Mouse (Mus musculus): Measurements from ENCODE around the gene Fam57b. TPM values are rescaled to one million over a fixed set of nuclear protein-coding genes. Genes with fewer than 3 reads are reported as not detected.

Gene Fam57b
- total and polyA plus RNA-seq, 2 experiments from 2014 or later, result 44.3 to 44.8 TPM

- ATAC-seq (no peak), DNase-seq (ENCODE audit: low spot score) (no peak)
- 98% methylated on average over 2 of the region's 2 CpGs for WGBS
- no peak overlapping the region for H3K9ac ChIP-seq (replicated peaks; ENCODE audit: low read length)
- no peak overlapping the region for H3K4me3 ChIP-seq (ENCODE audit: low read length)
- no peak overlapping the region for H3K27ac ChIP-seq
- no peaks in the 10 kb centered on the region for H3K9me3 ChIP-seq (ENCODE audit: low read length)
- H3K4me2 ChIP-seq (ENCODE audit: low read depth, low read length), result no peak overlapping the region
- no peaks in the 10 kb centered on the region for H3K27me3 ChIP-seq (ENCODE audit: insufficient read depth, low read length)
- TF ChIP-seq CTCF (IDR thresholded peaks at IDR 0.05; ENCODE audit: low read depth), result no peak
- H3K36me3 ChIP-seq (ENCODE audit: insufficient read depth, low read length), result peaks cover 94% of the 10 kb centered on the region
- no peaks in the 10 kb centered on the region for H3K4me1 ChIP-seq (ENCODE audit: insufficient read depth, low read length)
These were observed 73.0 kb downstream of the Fam57b start for GRCm38 (mm10) chr7:126870520-126870891.

GRCm38 (mm10) chr7:126877239-126877638 lies 79.8 kb downstream of the Fam57b start:
- ATAC-seq (no peak), DNase-seq (ENCODE audit: low spot score) (no peak)
- Histone ChIP-seq H3K27me3 (ENCODE audit: insufficient read depth, low read length) (no peaks in the 10 kb centered on the region), H3K9me3 (ENCODE audit: low read length) (no peaks in the 10 kb centered on the region), H3K4me3 (ENCODE audit: low read length) (no peak overlapping the region), H3K4me2 (ENCODE audit: low read depth, low read length) (no peak overlapping the region), H3K4me1 (ENCODE audit: insufficient read depth, low read length) (peaks cover 14% of the 10 kb centered on the region; the same call in 1 of the 2 replicates), H3K36me3 (ENCODE audit: insufficient read depth, low read length) (peaks cover 72% of the 10 kb centered on the region), H3K27ac (no peak overlapping the region), H3K9ac (replicated peaks; ENCODE audit: low read length) (no peak overlapping the region)
- TF ChIP-seq CTCF (IDR thresholded peaks at IDR 0.05; ENCODE audit: low read depth), result no peak
- 97% methylated on average over 1 of the region's 1 CpGs for WGBS

Other genes starting within 250 kb of the Fam57b start
Only the 30 nearest of the 33 such genes appear.
- gene Apobr, start 212.7 kb upstream of the Fam57b start, total RNA-seq (2014; rRNA removed), result 0.25 and 6.3 TPM in 2 replicates
- 0.47 and 0.50 TPM in 2 replicates for gene Apobr, start 212.7 kb upstream of the Fam57b start, polyA plus RNA-seq (2015; fragmentation: Nextera tagmentation; extraction: Ambion mirVana)
- 27.7 and 34.2 TPM in 2 replicates for gene Cln3, start 211.9 kb upstream of the Fam57b start, total RNA-seq (2014; rRNA removed)
- gene Cln3, start 211.9 kb upstream of the Fam57b start, polyA plus RNA-seq (2015; fragmentation: Nextera tagmentation; extraction: Ambion mirVana), result 22.3 and 25.1 TPM in 2 replicates
- gene Il27, start 202.7 kb upstream of the Fam57b start, total RNA-seq (2014; rRNA removed), result 0.94 TPM in 1 of 2 replicates, not detected in the other
- not detected in 2 replicates for gene Il27, start 202.7 kb upstream of the Fam57b start, polyA plus RNA-seq (2015; fragmentation: Nextera tagmentation; extraction: Ambion mirVana)
- 5.9 and 6.7 TPM in 2 replicates for gene Nupr1, start 166.8 kb upstream of the Fam57b start, total RNA-seq (2014; rRNA removed)
- gene Nupr1, start 166.8 kb upstream of the Fam57b start, polyA plus RNA-seq (2015; fragmentation: Nextera tagmentation; extraction: Ambion mirVana), result 19.1 and 19.5 TPM in 2 replicates
- 35.1 and 36.3 TPM in 2 replicates for gene Sgf29, start 148.4 kb upstream of the Fam57b start, total RNA-seq (2014; rRNA removed)
- gene Sgf29, start 148.4 kb upstream of the Fam57b start, polyA plus RNA-seq (2015; fragmentation: Nextera tagmentation; extraction: Ambion mirVana), result 47.0 and 49.9 TPM in 2 replicates
- 22.1 and 34.8 TPM in 2 replicates for gene Sult1a1, start 121.2 kb upstream of the Fam57b start, total RNA-seq (2014; rRNA removed)
- 19.4 and 22.4 TPM in 2 replicates for gene Sult1a1, start 121.2 kb upstream of the Fam57b start, polyA plus RNA-seq (2015; fragmentation: Nextera tagmentation; extraction: Ambion mirVana)
- gene Bola2, start 102.3 kb upstream of the Fam57b start, total RNA-seq (2014; rRNA removed), result 67.1 and 122 TPM in 2 replicates
- gene Bola2, start 102.3 kb upstream of the Fam57b start, polyA plus RNA-seq (2015; fragmentation: Nextera tagmentation; extraction: Ambion mirVana), result 164 and 172 TPM in 2 replicates
- 17.0 and 17.6 TPM in 2 replicates for gene Slx1b, start 101.9 kb upstream of the Fam57b start, total RNA-seq (2014; rRNA removed)
- gene Slx1b, start 101.9 kb upstream of the Fam57b start, polyA plus RNA-seq (2015; fragmentation: Nextera tagmentation; extraction: Ambion mirVana), result 8.6 and 9.3 TPM in 2 replicates
- 113 and 150 TPM in 2 replicates for gene Coro1a, start 89.9 kb upstream of the Fam57b start, total RNA-seq (2014; rRNA removed)
- gene Coro1a, start 89.9 kb upstream of the Fam57b start, polyA plus RNA-seq (2015; fragmentation: Nextera tagmentation; extraction: Ambion mirVana), result 88.1 and 93.7 TPM in 2 replicates
- 109 and 132 TPM in 2 replicates for gene Mapk3, start 38.1 kb upstream of the Fam57b start, total RNA-seq (2014; rRNA removed)
- 99.9 and 107 TPM in 2 replicates for gene Mapk3, start 38.1 kb upstream of the Fam57b start, polyA plus RNA-seq (2015; fragmentation: Nextera tagmentation; extraction: Ambion mirVana)
- 0.43 and 3.4 TPM in 2 replicates for gene Gdpd3, start 31.3 kb upstream of the Fam57b start, total RNA-seq (2014; rRNA removed)
- gene Gdpd3, start 31.3 kb upstream of the Fam57b start, polyA plus RNA-seq (2015; fragmentation: Nextera tagmentation; extraction: Ambion mirVana), result 0.92 and 0.99 TPM in 2 replicates
- gene Ypel3, start 20.7 kb upstream of the Fam57b start, total RNA-seq (2014; rRNA removed), result 163 and 240 TPM in 2 replicates
- gene Ypel3, start 20.7 kb upstream of the Fam57b start, polyA plus RNA-seq (2015; fragmentation: Nextera tagmentation; extraction: Ambion mirVana), result 239 and 242 TPM in 2 replicates
- 0.16 and 2.1 TPM in 2 replicates for gene Tbx6, start 16.2 kb upstream of the Fam57b start, total RNA-seq (2014; rRNA removed)
- 0.26 and 0.29 TPM in 2 replicates for gene Tbx6, start 16.2 kb upstream of the Fam57b start, polyA plus RNA-seq (2015; fragmentation: Nextera tagmentation; extraction: Ambion mirVana)
- gene Ppp4c, start 5.2 kb upstream of the Fam57b start, total RNA-seq (2014; rRNA removed), result 126 and 199 TPM in 2 replicates
- gene Ppp4c, start 5.2 kb upstream of the Fam57b start, polyA plus RNA-seq (2015; fragmentation: Nextera tagmentation; extraction: Ambion mirVana), result 142 and 143 TPM in 2 replicates
- not detected in 2 replicates for gene 4930451I11Rik, start 34.0 kb downstream of the Fam57b start, total RNA-seq (2014; rRNA removed)
- gene 4930451I11Rik, start 34.0 kb downstream of the Fam57b start, polyA plus RNA-seq (2015; fragmentation: Nextera tagmentation; extraction: Ambion mirVana), result 0.54 TPM in 1 of 2 replicates, not detected in the other
- 40.5 and 57.3 TPM in 2 replicates for gene Doc2a, start 49.7 kb downstream of the Fam57b start, total RNA-seq (2014; rRNA removed)
- 31.3 and 37.6 TPM in 2 replicates for gene Doc2a, start 49.7 kb downstream of the Fam57b start, polyA plus RNA-seq (2015; fragmentation: Nextera tagmentation; extraction: Ambion mirVana)
- 4.3 and 9.4 TPM in 2 replicates for gene Hirip3, start 64.3 kb downstream of the Fam57b start, total RNA-seq (2014; rRNA removed)
- gene Hirip3, start 64.3 kb downstream of the Fam57b start, polyA plus RNA-seq (2015; fragmentation: Nextera tagmentation; extraction: Ambion mirVana), result 20.6 and 21.1 TPM in 2 replicates
- gene Ino80e, start 64.7 kb downstream of the Fam57b start, total RNA-seq (2014; rRNA removed), result 61.0 and 66.9 TPM in 2 replicates
- gene Ino80e, start 64.7 kb downstream of the Fam57b start, polyA plus RNA-seq (2015; fragmentation: Nextera tagmentation; extraction: Ambion mirVana), result 85.2 and 85.5 TPM in 2 replicates
- 140 and 143 TPM in 2 replicates for gene Taok2, start 87.0 kb downstream of the Fam57b start, total RNA-seq (2014; rRNA removed)
- 41.0 and 43.7 TPM in 2 replicates for gene Taok2, start 87.0 kb downstream of the Fam57b start, polyA plus RNA-seq (2015; fragmentation: Nextera tagmentation; extraction: Ambion mirVana)
- gene Tmem219, start 125.2 kb downstream of the Fam57b start, total RNA-seq (2014; rRNA removed), result 45.9 and 47.0 TPM in 2 replicates
- 35.1 and 39.1 TPM in 2 replicates for gene Tmem219, start 125.2 kb downstream of the Fam57b start, polyA plus RNA-seq (2015; fragmentation: Nextera tagmentation; extraction: Ambion mirVana)
- gene Kctd13, start 131.2 kb downstream of the Fam57b start, total RNA-seq (2014; rRNA removed), result 113 and 128 TPM in 2 replicates
- 124 and 129 TPM in 2 replicates for gene Kctd13, start 131.2 kb downstream of the Fam57b start, polyA plus RNA-seq (2015; fragmentation: Nextera tagmentation; extraction: Ambion mirVana)
- gene Asphd1, start 151.9 kb downstream of the Fam57b start, total RNA-seq (2014; rRNA removed), result 35.7 and 58.1 TPM in 2 replicates
- gene Asphd1, start 151.9 kb downstream of the Fam57b start, polyA plus RNA-seq (2015; fragmentation: Nextera tagmentation; extraction: Ambion mirVana), result 15.9 and 16.0 TPM in 2 replicates
- 253 and 282 TPM in 2 replicates for gene Sez6l2, start 152.9 kb downstream of the Fam57b start, total RNA-seq (2014; rRNA removed)
- gene Sez6l2, start 152.9 kb downstream of the Fam57b start, polyA plus RNA-seq (2015; fragmentation: Nextera tagmentation; extraction: Ambion mirVana), result 58.8 and 66.5 TPM in 2 replicates
- 203 and 240 TPM in 2 replicates for gene Cdipt, start 178.2 kb downstream of the Fam57b start, total RNA-seq (2014; rRNA removed)
- 146 and 150 TPM in 2 replicates for gene Cdipt, start 178.2 kb downstream of the Fam57b start, polyA plus RNA-seq (2015; fragmentation: Nextera tagmentation; extraction: Ambion mirVana)
- gene Cdiptos, start 178.4 kb downstream of the Fam57b start, total RNA-seq (2014; rRNA removed), result 0.31 TPM in 1 of 2 replicates, not detected in the other
- 0.95 and 1.4 TPM in 2 replicates for gene Cdiptos, start 178.4 kb downstream of the Fam57b start, polyA plus RNA-seq (2015; fragmentation: Nextera tagmentation; extraction: Ambion mirVana)
- 6.5 and 6.9 TPM in 2 replicates for gene Mvp, start 217.0 kb downstream of the Fam57b start, total RNA-seq (2014; rRNA removed)
- gene Mvp, start 217.0 kb downstream of the Fam57b start, polyA plus RNA-seq (2015; fragmentation: Nextera tagmentation; extraction: Ambion mirVana), result 5.5 and 5.8 TPM in 2 replicates
- 1.2 TPM in 1 of 2 replicates, not detected in the other for gene Pagr1b, start 218.8 kb downstream of the Fam57b start, total RNA-seq (2014; rRNA removed)
- gene Pagr1b, start 218.8 kb downstream of the Fam57b start, polyA plus RNA-seq (2015; fragmentation: Nextera tagmentation; extraction: Ambion mirVana), result 0.49 and 1.5 TPM in 2 replicates
- gene Pagr1a, start 219.7 kb downstream of the Fam57b start, total RNA-seq (2014; rRNA removed), result 11.1 and 30.3 TPM in 2 replicates
- 31.2 and 48.6 TPM in 2 replicates for gene Pagr1a, start 219.7 kb downstream of the Fam57b start, polyA plus RNA-seq (2015; fragmentation: Nextera tagmentation; extraction: Ambion mirVana)
- gene Gm42742, start 223.4 kb downstream of the Fam57b start, total RNA-seq (2014; rRNA removed), result 7.1 and 40.2 TPM in 2 replicates
- gene Gm42742, start 223.4 kb downstream of the Fam57b start, polyA plus RNA-seq (2015; fragmentation: Nextera tagmentation; extraction: Ambion mirVana), result 47.7 and 60.2 TPM in 2 replicates
- gene Prrt2, start 223.5 kb downstream of the Fam57b start, total RNA-seq (2014; rRNA removed), result 138 and 144 TPM in 2 replicates
- gene Prrt2, start 223.5 kb downstream of the Fam57b start, polyA plus RNA-seq (2015; fragmentation: Nextera tagmentation; extraction: Ambion mirVana), result 79.0 and 99.9 TPM in 2 replicates

Data from hindbrain, postnatal 0 days (tissue).